Mouse (Mus musculus): Measurements from ENCODE around the gene Pla1a. TPM values are rescaled to one million over a fixed set of nuclear protein-coding genes. Genes with fewer than 3 reads are reported as not detected.
"Not testable (repeated sequence)": the region's sequence is repeated elsewhere in the genome, so short reads cannot be mapped to it uniquely, and the experiment has no call there.

The Pla1a gene
- total RNA-seq, 2 experiments from 2014 or later, result 16.4 to 45.3 TPM

- DNase-seq, result no peak
Measured at GRCm38 (mm10) chr16:38458600-38459280, 25.8 kb upstream of the Pla1a start.

GRCm38 (mm10) chr16:38456812-38457567, 24.0 kb upstream of the Pla1a start:
- DNase-seq, result no peak

- DNase-seq, result no peak
Measured at GRCm38 (mm10) chr16:38455511-38456418, 22.8 kb upstream of the Pla1a start, which contains the start of gene Cd80. TSS of gene Cd80 (plus strand) at chr16:38455561.

- no peak for DNase-seq
Measured at GRCm38 (mm10) chr16:38454533-38455254, 21.7 kb upstream of the Pla1a start.

- no peak for DNase-seq
Measured at GRCm38 (mm10) chr16:38453952-38454351, 21.0 kb upstream of the Pla1a start.

- DNase-seq, result no peak
Measured at GRCm38 (mm10) chr16:38453203-38453553, 20.2 kb upstream of the Pla1a start.

GRCm38 (mm10) chr16:38452442-38453202, 19.7 kb upstream of the Pla1a start, which contains the start of gene Adprh:
TSS of gene Adprh (minus strand) at chr16:38452703.
- DNase-seq, result peak; percentile 98 to 99

GRCm38 (mm10) chr16:38451421-38452205, 18.7 kb upstream of the Pla1a start:
- DNase-seq, result no peak

GRCm38 (mm10) chr16:38450707-38451106, 17.8 kb upstream of the Pla1a start:
- no peak for DNase-seq

- no peak for DNase-seq
Measured at GRCm38 (mm10) chr16:38448458-38448857, 15.5 kb upstream of the Pla1a start.

- DNase-seq, result no peak
Measured at GRCm38 (mm10) chr16:38447366-38447765, 14.4 kb upstream of the Pla1a start.

- DNase-seq, result not testable (repeated sequence)
Measured at GRCm38 (mm10) chr16:38446141-38446540, 13.2 kb upstream of the Pla1a start.

GRCm38 (mm10) chr16:38445576-38445975, 12.6 kb upstream of the Pla1a start:
- no peak for DNase-seq

- DNase-seq, result no peak
Measured at GRCm38 (mm10) chr16:38445046-38445445, 12.1 kb upstream of the Pla1a start.

- DNase-seq, result no peak
Measured at GRCm38 (mm10) chr16:38443721-38444464, 10.9 kb upstream of the Pla1a start.

GRCm38 (mm10) chr16:38442216-38442615, 9.3 kb upstream of the Pla1a start:
- no peak for DNase-seq

- DNase-seq, result no peak
Measured at GRCm38 (mm10) chr16:38441611-38442010, 8.7 kb upstream of the Pla1a start.

- no peak for DNase-seq
Measured at GRCm38 (mm10) chr16:38440403-38440802, 7.5 kb upstream of the Pla1a start.

- DNase-seq, result no peak
Measured at GRCm38 (mm10) chr16:38439190-38439589, 6.2 kb upstream of the Pla1a start.
